Mouse (Mus musculus) lung, postnatal 0 days (tissue): ENCODE data around the gene Map3k7cl. TPM values are rescaled to one million over a fixed set of nuclear protein-coding genes. Genes with fewer than 3 reads are reported as not detected.

Source experiments
- ATAC-seq: fragments of 200-750 bp; cut with Nextera tagmentation; 2 replicates; pipeline ENCODE4 v1.8.0; 2017; ENCODE audit warnings: moderate library complexity
- DNase-seq: peaks from one replicate; pipeline ENCODE4 v3.0.0-alpha.2; 2016; ENCODE audit warnings: low spot score
- H3K27ac ChIP-seq: fragments of 300-500 bp; sonication (generic); 2 replicates; pipeline ENCODE4 v1.5.1; 2014; ENCODE audit warnings: antibody characterized with exemption, mild to moderate bottlenecking, low read length, mixed read lengths
- H3K27me3 ChIP-seq: fragments of 300-500 bp; sonication (generic); replicated peaks from 2 replicates; pipeline ENCODE4 v1.6.1; 2014; ENCODE audit warnings: low read length, mixed read lengths; ENCODE audit not compliant: insufficient read depth
- H3K36me3 ChIP-seq: fragments of 300-500 bp; sonication (generic); 2 replicates; pipeline ENCODE4 v1.6.1; 2014; ENCODE audit warnings: low read length, mixed read lengths; ENCODE audit not compliant: insufficient read depth
- H3K4me1 ChIP-seq: fragments of 300-500 bp; sonication (generic); 2 replicates; pipeline ENCODE4 v1.6.1; 2014; ENCODE audit warnings: antibody characterized with exemption, low read depth, low read length, mixed read lengths; ENCODE audit not compliant: insufficient read depth
- H3K4me2 ChIP-seq: fragments of 300-500 bp; sonication (generic); replicated peaks from 2 replicates; pipeline ENCODE4 v1.6.1; 2014; ENCODE audit warnings: low read depth, mild to moderate bottlenecking, low read length, moderate library complexity, mixed read lengths
- H3K4me3 ChIP-seq: fragments of 300-500 bp; sonication (generic); 2 replicates; pipeline ENCODE4 v1.5.1; 2014; ENCODE audit warnings: low read depth, low read length
- H3K9ac ChIP-seq: fragments of 300-500 bp; sonication (generic); replicated peaks from 2 replicates; pipeline ENCODE4 v1.6.1; 2014; ENCODE audit warnings: low read depth, mild to moderate bottlenecking
- H3K9me3 ChIP-seq: fragments of 300-500 bp; sonication (generic); 2 replicates; pipeline ENCODE4 v1.6.1; 2016; ENCODE audit warnings: low read length, mixed read lengths
- CTCF ChIP-seq: IDR thresholded peaks from 2 replicates; pipeline ENCODE4 v1.5.1; 2016; ENCODE audit warnings: antibody characterized with exemption, mild to moderate bottlenecking
- EP300 ChIP-seq: IDR thresholded peaks from 2 replicates; pipeline ENCODE4 v1.6.1; 2016; ENCODE audit warnings: antibody characterized with exemption, mild to moderate bottlenecking, control low read depth
- WGBS: fragments of 180-500 bp; shearing (Covaris S2); extraction: QIAGEN DNeasy Blood & Tissue Kit; methylation state at CpG from one replicate; pipeline ENCODE4 v1.1.7; 2014; 5-methylcytosine and 5-hydroxymethylcytosine counted together
- polyA plus RNA-seq: library from polyadenylated mRNA; unstranded; fragments of >200 nt; fragmentation: Nextera tagmentation; extraction: Ambion mirVana; gene quantifications from 2 replicates; pipeline ENCODE4 v1.2.1, GENCODE M21; 2015

The Map3k7cl gene
- polyA plus RNA-seq, 1 experiment from 2014 or later: 0.38 TPM

DNA sequence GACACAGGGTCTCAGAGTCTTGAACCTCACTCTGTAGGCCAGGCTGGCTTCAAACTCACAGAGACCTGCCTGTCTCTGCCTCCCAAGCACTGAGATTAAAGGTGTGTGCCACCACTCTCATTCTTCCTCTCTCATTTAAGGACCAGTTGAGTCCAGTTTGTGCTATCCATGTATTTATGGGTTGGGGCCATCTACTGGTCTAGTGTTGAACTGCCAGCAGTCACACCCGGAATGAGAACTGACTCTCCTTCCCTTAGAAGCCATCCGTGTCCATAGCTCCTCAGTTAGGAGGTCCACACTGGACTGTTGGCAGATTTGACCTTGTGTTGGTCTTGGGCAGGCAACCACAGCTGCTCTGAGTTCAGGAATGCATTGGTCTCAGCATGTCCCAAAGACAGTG, 4.8 kb upstream of the Map3k7cl start:
- Histone ChIP-seq H3K27ac (no peak overlapping the region), H3K4me2 (no peak overlapping the region), H3K9me3 (no peaks in the 10 kb centered on the region), H3K27me3 (no peaks in the 10 kb centered on the region), H3K9ac (no peak overlapping the region), H3K4me3 (no peak overlapping the region), H3K36me3 (no peaks in the 10 kb centered on the region), H3K4me1 (no peaks in the 10 kb centered on the region)
- ATAC-seq (no peak), DNase-seq (no peak)
- 47% methylated on average over 2 of the region's 2 CpGs for WGBS
- TF ChIP-seq CTCF (peak; percentile 65), EP300 (no peak)

DNA sequence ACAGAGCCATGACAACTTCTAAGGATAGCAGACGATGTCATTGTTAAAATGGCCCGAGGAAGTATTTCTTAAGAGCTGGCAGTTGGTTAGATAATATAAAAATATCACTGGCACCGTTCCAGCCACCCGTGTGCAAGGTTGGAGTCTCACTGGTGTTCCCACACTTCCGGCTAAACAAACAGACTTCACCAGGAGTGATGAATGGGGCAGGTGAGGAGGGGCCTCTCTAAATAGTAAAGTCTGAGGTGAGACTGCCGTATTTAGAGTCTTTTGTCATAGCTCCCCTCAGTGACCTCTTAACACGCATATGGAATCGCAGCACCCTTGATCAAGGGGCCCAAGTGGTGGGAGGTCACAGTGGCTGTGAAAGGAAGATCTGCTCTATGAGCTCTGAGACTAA, 3.2 kb downstream of the Map3k7cl start:
- H3K9me3 ChIP-seq: no peaks in the 10 kb centered on the region
- 13% methylated on average over 8 of the region's 8 CpGs for WGBS
- DNase-seq: no peak
- no peaks in the 10 kb centered on the region for H3K4me1 ChIP-seq
- no peaks in the 10 kb centered on the region for H3K36me3 ChIP-seq
- no peak overlapping the region for H3K27ac ChIP-seq
- TF ChIP-seq CTCF (no peak), EP300 (no peak)
- H3K4me3 ChIP-seq: no peak overlapping the region
- no peak for ATAC-seq
- no peak overlapping the region for H3K4me2 ChIP-seq
- no peak overlapping the region for H3K9ac ChIP-seq
- H3K27me3 ChIP-seq: no peaks in the 10 kb centered on the region

DNA sequence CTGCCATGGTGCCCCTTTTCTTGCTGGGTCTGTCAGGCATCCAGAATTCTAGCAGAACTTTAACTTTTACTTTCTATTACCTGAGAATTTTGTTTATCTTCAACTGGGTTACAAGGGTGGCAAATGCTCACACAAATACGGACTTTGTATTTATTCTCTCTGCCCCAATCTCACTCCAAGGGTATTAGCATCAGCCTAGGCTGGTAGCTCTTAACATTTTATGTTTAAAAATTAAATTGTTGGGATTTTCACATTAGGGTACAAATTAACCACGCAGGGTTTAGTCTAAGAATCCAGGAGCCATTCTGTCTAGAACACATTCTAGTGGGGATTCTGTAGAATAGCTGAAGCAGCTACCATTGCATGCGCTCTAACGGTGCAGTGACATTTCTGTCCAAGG, 8.4 kb downstream of the Map3k7cl start:
- ATAC-seq (no peak), DNase-seq (no peak)
- Histone ChIP-seq H3K4me3 (no peak overlapping the region), H3K36me3 (no peaks in the 10 kb centered on the region), H3K27ac (no peak overlapping the region), H3K27me3 (no peaks in the 10 kb centered on the region), H3K9me3 (no peaks in the 10 kb centered on the region), H3K4me1 (no peaks in the 10 kb centered on the region), H3K4me2 (no peak overlapping the region), H3K9ac (no peak overlapping the region)
- TF ChIP-seq EP300: no peak
- TF ChIP-seq CTCF: no peak
- 78% methylated on average over 4 of the region's 4 CpGs for WGBS

DNA sequence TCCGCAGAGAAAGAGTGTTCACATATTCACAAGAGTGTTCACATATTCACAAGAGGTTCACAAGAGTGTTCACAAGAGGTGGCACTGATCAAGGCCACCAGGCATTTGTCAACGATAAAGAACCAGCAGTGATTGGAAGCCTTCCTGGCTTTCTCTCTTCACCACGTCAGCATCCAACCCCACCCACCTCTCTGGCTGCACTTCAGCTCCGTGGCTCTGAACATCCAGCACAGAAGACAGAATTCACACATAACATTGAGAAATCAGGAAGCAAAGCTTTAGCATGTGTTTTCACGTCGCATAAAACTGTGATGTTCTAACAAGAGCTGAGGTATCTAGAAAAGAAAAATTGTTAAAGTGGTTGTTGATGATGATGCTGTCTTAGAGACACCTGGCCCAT, 10.4 kb downstream of the Map3k7cl start:
- Histone ChIP-seq H3K4me3 (no peak overlapping the region), H3K27me3 (no peaks in the 10 kb centered on the region), H3K4me2 (no peak overlapping the region), H3K9ac (no peak overlapping the region), H3K36me3 (no peaks in the 10 kb centered on the region), H3K4me1 (no peaks in the 10 kb centered on the region), H3K27ac (no peak overlapping the region), H3K9me3 (no peaks in the 10 kb centered on the region)
- no peak for TF ChIP-seq CTCF
- TF ChIP-seq EP300: no peak
- 50% methylated on average over 6 of the region's 6 CpGs for WGBS
- DNase-seq (no peak), ATAC-seq (no peak)

DNA sequence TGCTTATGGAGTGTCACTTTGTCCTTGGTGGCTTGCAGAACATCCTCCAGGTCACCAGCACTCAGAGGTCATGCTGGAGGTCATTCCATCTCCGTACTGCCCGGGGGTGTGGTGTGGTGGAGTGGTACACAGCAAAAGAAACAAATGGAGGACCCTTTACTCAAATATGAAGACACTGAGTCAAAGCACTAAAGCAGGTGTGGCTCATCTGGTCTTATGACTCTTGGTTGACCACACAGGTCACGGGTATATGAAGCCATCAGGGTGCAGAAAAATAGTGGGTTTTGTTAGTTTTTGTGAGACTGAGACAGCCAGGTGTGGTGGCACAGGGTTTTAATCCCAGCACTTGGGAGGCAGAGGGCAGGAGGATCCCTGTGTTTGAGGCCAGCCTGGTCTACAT, 11.4 kb downstream of the Map3k7cl start:
- WGBS: 71% methylated on average over 3 of the region's 3 CpGs
- Histone ChIP-seq H3K27me3 (no peaks in the 10 kb centered on the region), H3K9ac (no peak overlapping the region), H3K9me3 (no peaks in the 10 kb centered on the region), H3K4me3 (no peak overlapping the region), H3K4me1 (no peaks in the 10 kb centered on the region), H3K4me2 (no peak overlapping the region), H3K36me3 (no peaks in the 10 kb centered on the region), H3K27ac (no peak overlapping the region)
- DNase-seq (no peak), ATAC-seq (no peak)
- TF ChIP-seq EP300: no peak
- no peak for TF ChIP-seq CTCF

DNA sequence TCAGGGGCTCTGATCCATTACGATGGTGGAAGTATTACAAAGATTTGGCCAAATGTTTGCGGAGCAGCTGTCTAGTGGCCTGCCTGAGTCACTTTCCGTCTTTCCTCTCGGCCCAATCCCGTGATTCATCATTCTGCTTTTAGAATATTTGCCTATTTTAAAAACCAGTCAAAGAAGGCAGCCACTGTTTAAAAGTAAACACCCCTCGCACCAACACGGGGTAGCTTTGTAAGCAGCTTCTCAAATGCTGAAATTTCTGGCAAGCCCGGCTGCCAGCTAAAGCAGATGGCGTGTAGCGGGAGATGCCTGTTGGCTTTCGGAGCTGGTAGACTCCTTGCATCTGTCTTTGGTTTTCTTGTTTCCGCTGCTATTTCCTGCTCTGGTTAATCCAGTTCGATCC, 14.4 kb downstream of the Map3k7cl start:
- no peak overlapping the region for H3K4me2 ChIP-seq
- WGBS: 46% methylated on average over 13 of the region's 13 CpGs
- TF ChIP-seq CTCF (no peak), EP300 (no peak)

DNA sequence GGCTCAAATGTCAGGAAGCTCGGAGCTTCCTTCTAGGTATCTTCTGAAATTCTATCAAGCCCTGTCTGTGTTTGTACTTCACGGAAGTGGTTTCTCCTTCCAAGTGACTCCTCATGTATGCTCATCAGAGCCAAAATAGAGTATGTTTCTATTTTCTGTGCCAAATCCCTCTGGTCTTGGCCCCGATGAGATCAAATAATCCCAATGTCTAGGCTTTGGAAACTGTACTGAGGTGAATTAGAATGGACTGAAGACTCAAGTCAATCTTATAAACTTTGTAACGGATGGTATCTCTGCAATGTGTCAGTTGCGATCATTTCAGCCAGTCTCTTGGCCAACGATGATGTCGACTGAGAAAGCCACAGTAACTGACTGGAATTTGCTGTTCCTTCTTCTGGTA, 15.1 kb downstream of the Map3k7cl start:
- ATAC-seq (no peak), DNase-seq (no peak)
- TF ChIP-seq EP300 (no peak), CTCF (no peak)
- H3K27me3 ChIP-seq: no peaks in the 10 kb centered on the region
- no peak overlapping the region for H3K4me3 ChIP-seq
- no peak overlapping the region for H3K9ac ChIP-seq
- WGBS: 81% methylated on average over 7 of the region's 7 CpGs
- no peak overlapping the region for H3K4me2 ChIP-seq
- H3K9me3 ChIP-seq: no peaks in the 10 kb centered on the region
- no peaks in the 10 kb centered on the region for H3K4me1 ChIP-seq
- no peak overlapping the region for H3K27ac ChIP-seq
- no peaks in the 10 kb centered on the region for H3K36me3 ChIP-seq

More for the DNA sequence above, 14.4 kb downstream of the Map3k7cl start:
- no peak overlapping the region for H3K4me3 ChIP-seq
- no peaks in the 10 kb centered on the region for H3K9me3 ChIP-seq
- H3K9ac ChIP-seq: no peak overlapping the region
- H3K4me1 ChIP-seq: no peaks in the 10 kb centered on the region
- peak; percentile 50 for ATAC-seq
- peak; percentile 43 for DNase-seq
- no peak overlapping the region for H3K27ac ChIP-seq
- H3K36me3 ChIP-seq: no peaks in the 10 kb centered on the region
- no peaks in the 10 kb centered on the region for H3K27me3 ChIP-seq
